Mouse (Mus musculus) lung, adult 2 months (tissue): Measurements from ENCODE around the gene Rbpms2. TPM values are rescaled to one million over a fixed set of nuclear protein-coding genes. Genes with fewer than 3 reads are reported as not detected.

Source experiments
- DNase-seq: peaks from one replicate; pipeline ENCODE4 v3.0.0; 2022
- H3K4me1 ChIP-seq: fragments of 200-500 bp; 2 replicates; pipeline ENCODE4 v1.6.1; 2011; ENCODE audit warnings: low read length; ENCODE audit not compliant: control insufficient read depth, insufficient read depth
- H3K4me3 ChIP-seq: fragments of 200-500 bp; replicated peaks from 2 replicates; pipeline ENCODE3; 2011; ENCODE audit warnings: low read depth, mild to moderate bottlenecking, control low read depth, low read length; ENCODE audit errors: extremely low read depth
- CTCF ChIP-seq: fragments of 200-500 bp; IDR thresholded peaks from 2 replicates; pipeline ENCODE4 v1.5.1; 2011; ENCODE audit warnings: mild to moderate bottlenecking, low read length, control low read depth; ENCODE audit not compliant: insufficient read depth
- POLR2A ChIP-seq: fragments of 200-500 bp; IDR thresholded peaks from 2 replicates; pipeline ENCODE4 v1.6.1; 2011; ENCODE audit warnings: low read depth, mild to moderate bottlenecking, control low read depth, low read length, borderline replicate concordance; ENCODE audit errors: extremely low read depth
- WGBS: fragments of 180-500 bp; shearing (Covaris S2); methylation state at CpG from one replicate; pipeline ENCODE4 v1.1.7; 2018; 5-methylcytosine and 5-hydroxymethylcytosine counted together
- polyA plus RNA-seq: library from polyadenylated mRNA; depleted of rRNA; stranded (reverse); fragments of >200 nt; gene quantifications from 2 replicates; pipeline ENCODE4 v1.2.3, GENCODE M21; 2012

Rbpms2 gene
- polyA plus RNA-seq, 1 experiment, result 18.4 TPM

DNA sequence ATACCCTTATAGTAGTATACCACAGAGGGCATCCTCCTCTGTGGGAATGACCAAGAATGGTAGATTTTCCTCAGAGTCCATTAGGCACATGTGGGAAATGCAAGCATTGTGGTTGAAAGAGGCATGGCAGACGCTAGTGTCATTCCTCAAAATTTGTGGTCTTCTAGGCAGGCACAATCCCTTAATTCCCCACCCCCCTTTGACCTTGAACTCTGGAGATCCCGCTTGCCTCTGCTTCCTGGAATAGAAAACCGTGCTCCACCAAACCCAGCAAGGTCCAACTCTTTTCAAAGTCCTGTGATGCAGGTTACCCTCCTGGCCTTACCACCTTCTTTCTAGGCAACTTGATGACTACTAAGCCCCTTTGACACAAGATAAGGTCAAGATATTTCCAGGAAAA, 36.7 kb upstream of the Rbpms2 start:
- peaks cover 2% of the 10 kb centered on the region; the same call in 1 of the 2 replicates for H3K4me1 ChIP-seq
- no peak overlapping the region for H3K4me3 ChIP-seq
- DNase-seq, result no peak
- TF ChIP-seq CTCF (no peak), POLR2A (no peak)
- WGBS, result 89% methylated on average over 3 of the region's 3 CpGs

- H3K4me3 ChIP-seq, result no peak overlapping the region
- 90% methylated on average over 9 of the region's 9 CpGs for WGBS
- no peak for TF ChIP-seq POLR2A
- TF ChIP-seq CTCF, result no peak
Measured at GRCm38 (mm10) chr9:65593596-65593995, 35.9 kb upstream of the Rbpms2 start.

DNA sequence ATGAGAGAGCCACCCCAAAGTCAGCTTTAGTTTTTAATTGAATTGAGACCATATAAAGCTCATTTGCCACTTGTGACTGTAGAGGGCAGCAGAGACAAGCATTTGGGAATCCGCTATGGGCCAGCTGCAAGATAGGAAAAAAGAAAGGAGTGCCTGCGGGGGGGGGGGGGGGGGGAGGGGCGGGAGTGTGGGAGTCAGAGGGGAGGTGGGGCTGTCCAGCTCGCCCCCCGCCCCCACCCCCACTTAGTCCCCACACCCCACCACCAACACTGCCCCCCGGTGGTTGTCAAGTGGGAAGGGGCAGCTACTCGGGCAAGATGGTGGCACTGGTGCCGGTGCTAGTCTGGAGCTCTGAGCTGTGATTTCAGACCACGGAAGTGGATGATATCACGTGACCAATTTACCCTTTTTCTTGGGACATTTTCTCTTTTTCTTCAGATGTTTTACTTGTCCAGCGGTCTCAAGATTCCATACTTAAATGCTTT, 30.6 kb upstream of the Rbpms2 start:
- DNase-seq, result peak; percentile 16
- no peak for TF ChIP-seq POLR2A
- peak; percentile 33; the same call in 1 of the 2 replicates for TF ChIP-seq CTCF

More at GRCm38 (mm10) chr9:65593596-65593995, 35.9 kb upstream of the Rbpms2 start:
- H3K4me1 ChIP-seq, result no peaks in the 10 kb centered on the region
- DNase-seq, result no peak

DNA sequence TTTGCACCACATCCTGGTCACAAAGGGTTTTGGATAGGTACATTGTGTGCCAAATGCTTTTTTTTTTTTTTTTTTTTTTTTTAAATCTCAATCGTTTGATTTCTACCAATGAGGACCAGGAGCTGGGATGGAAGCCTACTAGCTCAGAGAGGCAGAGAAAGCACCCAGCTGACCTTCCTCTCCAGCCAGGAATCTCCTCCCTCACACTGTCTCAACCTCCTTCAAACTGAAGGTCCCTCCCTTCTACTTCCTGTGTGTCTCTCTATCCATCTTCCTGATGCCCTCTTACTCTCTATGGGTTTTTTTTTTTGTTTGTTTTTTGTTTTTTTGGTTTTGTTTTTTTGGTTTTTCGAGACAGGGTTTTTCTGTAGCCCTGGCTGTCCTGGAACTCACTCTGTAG, 28.5 kb upstream of the Rbpms2 start:
- WGBS, result 63% methylated on average over 2 of the region's 2 CpGs
- H3K4me1 ChIP-seq, result peaks cover 2% of the 10 kb centered on the region
- no peak for DNase-seq
- no peak overlapping the region for H3K4me3 ChIP-seq
- no peak for TF ChIP-seq CTCF

More for the DNA sequence above, 30.6 kb upstream of the Rbpms2 start:
- 42% methylated on average over 8 of the region's 11 CpGs for WGBS
- H3K4me1 ChIP-seq, result no peaks in the 10 kb centered on the region
- H3K4me3 ChIP-seq, result peak overlapping the region; percentile 36

DNA sequence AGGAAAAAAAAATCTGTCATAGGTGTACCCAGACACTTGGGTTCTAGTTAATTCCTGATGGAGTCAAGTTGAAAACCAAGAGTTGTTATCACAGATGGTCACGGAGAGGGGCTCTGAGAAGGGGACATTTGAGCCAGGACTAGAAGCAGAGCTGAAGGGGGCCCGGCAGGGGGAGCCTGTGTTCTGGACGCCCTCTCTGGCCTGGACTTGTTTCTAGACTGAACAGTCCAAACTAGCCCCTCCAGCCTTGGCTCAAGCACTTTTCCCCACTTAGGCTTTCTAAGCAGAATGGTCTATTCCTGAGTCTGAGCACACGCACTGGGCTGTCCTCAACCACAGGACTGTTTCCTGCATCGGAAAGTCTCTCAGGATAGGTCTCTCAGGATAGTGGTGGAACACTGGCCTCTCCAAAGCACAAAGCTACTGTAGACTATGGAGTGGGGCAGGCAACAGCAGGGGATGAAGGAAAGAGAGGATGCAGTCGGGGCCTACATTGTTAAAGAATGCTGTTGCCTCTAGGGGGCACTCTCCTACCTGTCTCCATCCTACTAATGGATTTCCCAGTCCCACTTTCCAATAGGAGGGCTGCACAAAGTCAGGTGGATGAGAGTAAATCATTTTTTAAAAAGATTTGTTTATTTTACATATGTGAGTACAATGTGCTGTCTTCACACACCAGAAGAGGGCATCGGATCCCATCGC, 25.9 kb upstream of the Rbpms2 start:
- H3K4me1 ChIP-seq, result peaks cover 2% of the 10 kb centered on the region
- no peak overlapping the region for H3K4me3 ChIP-seq
- WGBS, result 61% methylated on average over 8 of the region's 8 CpGs
- peak; percentile 24; the same call in 1 of the 2 replicates for TF ChIP-seq CTCF
- TF ChIP-seq POLR2A, result no peak
- DNase-seq, result no peak

GRCm38 (mm10) chr9:65605471-65606136, 23.8 kb upstream of the Rbpms2 start:
- 8% methylated on average over 9 of the region's 9 CpGs for WGBS
- TF ChIP-seq CTCF, result peak; percentile 49
- TF ChIP-seq POLR2A, result no peak
- H3K4me1 ChIP-seq, result peaks cover 2% of the 10 kb centered on the region
- H3K4me3 ChIP-seq, result no peak overlapping the region
- peak; percentile 56 for DNase-seq

GRCm38 (mm10) chr9:65606321-65607109, 22.9 kb upstream of the Rbpms2 start:
- 74% methylated on average over 9 of the region's 9 CpGs for WGBS
- DNase-seq, result no peak
- H3K4me3 ChIP-seq, result no peak overlapping the region
- H3K4me1 ChIP-seq, result peaks cover 2% of the 10 kb centered on the region
- no peak for TF ChIP-seq POLR2A
- TF ChIP-seq CTCF, result no peak

DNA sequence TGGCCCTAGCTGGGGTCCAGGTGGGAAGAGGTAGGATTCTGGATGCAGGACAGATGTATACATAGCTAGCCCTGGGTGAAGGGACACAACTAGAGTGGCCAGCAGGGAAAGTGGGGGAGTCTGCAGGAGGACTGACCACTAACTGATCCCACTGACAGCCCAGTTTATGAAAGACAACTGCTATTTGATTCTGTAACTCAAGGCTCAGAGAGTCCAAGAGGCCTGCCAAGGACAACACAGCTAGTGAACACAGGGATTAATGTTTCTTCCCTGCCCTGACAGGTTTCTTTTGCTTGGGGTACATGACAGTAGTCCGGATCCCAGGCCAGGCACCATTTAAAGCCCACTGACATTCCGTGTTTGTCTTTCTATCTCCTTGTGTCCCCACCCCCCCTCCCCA, 22.3 kb upstream of the Rbpms2 start:
- peaks cover 2% of the 10 kb centered on the region for H3K4me1 ChIP-seq
- WGBS, result 71% methylated on average over 2 of the region's 2 CpGs
- no peak overlapping the region for H3K4me3 ChIP-seq
- no peak for TF ChIP-seq CTCF
- TF ChIP-seq POLR2A, result no peak
- no peak for DNase-seq

- TF ChIP-seq CTCF (no peak), POLR2A (no peak)
- no peak for DNase-seq
- Histone ChIP-seq H3K4me1 (no peaks in the 10 kb centered on the region), H3K4me3 (no peak overlapping the region)
- WGBS, result 66% methylated on average over 5 of the region's 5 CpGs
Measured at GRCm38 (mm10) chr9:65611969-65612486, 17.4 kb upstream of the Rbpms2 start.
